Mouse (Mus musculus): ENCODE data around the gene Zcwpw1.

DNA sequence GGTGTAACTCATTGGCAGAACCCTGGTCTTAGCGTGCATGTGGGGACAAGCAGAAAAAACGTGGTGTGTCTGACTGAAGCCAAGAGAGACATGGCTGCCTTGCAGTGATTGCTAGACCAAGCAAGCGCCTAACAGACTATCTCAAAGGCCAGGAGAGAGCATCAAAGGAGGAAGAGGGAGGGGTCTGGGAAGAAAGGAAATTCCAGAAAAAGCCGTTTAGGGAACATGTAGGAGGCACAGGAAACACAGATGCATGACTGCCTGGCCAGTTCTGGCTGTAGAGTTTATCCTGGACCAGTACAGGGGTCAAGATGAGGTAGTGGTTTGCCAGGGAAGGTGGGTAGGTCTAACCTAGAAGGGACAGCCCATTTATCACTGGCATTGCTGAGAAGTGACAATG lies 45.9 kb downstream of the Zcwpw1 start:
- TF ChIP-seq CTCF (IDR thresholded peaks at IDR 0.05; ENCODE audit: low read depth) (no peak), EP300 (IDR thresholded peaks at IDR 0.05; ENCODE audit: low read depth) (no peak)
